Mouse (Mus musculus) hindbrain, postnatal 0 days (tissue): ENCODE results near the gene Bmp6. TPM values are rescaled to one million over a fixed set of nuclear protein-coding genes. Genes with fewer than 3 reads are reported as not detected.

ENCODE experiments used
- ATAC-seq: fragments of 200-750 bp; cut with Nextera tagmentation; 2 replicates; pipeline ENCODE4 v1.8.0; 2017; ENCODE audit warnings: mild to moderate bottlenecking, moderate TSS enrichment, moderate library complexity
- DNase-seq: peaks from one replicate; pipeline ENCODE4 v3.0.0-alpha.2; 2015; ENCODE audit warnings: low spot score
- H3K27ac ChIP-seq: fragments of 300-500 bp; sonication (generic); 2 replicates; pipeline ENCODE4 v1.5.1; 2014; ENCODE audit warnings: mild to moderate bottlenecking
- H3K27me3 ChIP-seq: fragments of 300-500 bp; sonication (generic); 2 replicates; pipeline ENCODE4 v1.6.1; 2014; ENCODE audit warnings: low read length, mixed read lengths; ENCODE audit not compliant: insufficient read depth
- H3K36me3 ChIP-seq: fragments of 300-500 bp; sonication (generic); 2 replicates; pipeline ENCODE4 v1.6.1; 2014; ENCODE audit warnings: low read length, mixed read lengths; ENCODE audit not compliant: insufficient read depth
- H3K4me1 ChIP-seq: fragments of 300-500 bp; sonication (generic); 2 replicates; pipeline ENCODE4 v1.6.1; 2014; ENCODE audit warnings: antibody characterized with exemption, low read length, mixed read lengths; ENCODE audit not compliant: insufficient read depth
- H3K4me2 ChIP-seq: fragments of 300-500 bp; sonication (generic); 2 replicates; pipeline ENCODE4 v1.6.1; 2014; ENCODE audit warnings: low read depth, mild to moderate bottlenecking, low read length, moderate library complexity, mixed read lengths
- H3K4me3 ChIP-seq: fragments of 300-500 bp; sonication (generic); 2 replicates; pipeline ENCODE4 v1.5.1; 2014; ENCODE audit warnings: low read length
- H3K9ac ChIP-seq: fragments of 300-500 bp; sonication (generic); replicated peaks from 2 replicates; pipeline ENCODE4 v1.6.1; 2014; ENCODE audit warnings: mild to moderate bottlenecking, low read length, moderate library complexity, mixed read lengths
- H3K9me3 ChIP-seq: fragments of 300-500 bp; sonication (generic); 2 replicates; pipeline ENCODE4 v1.6.1; 2016; ENCODE audit warnings: low read length, mixed read lengths
- CTCF ChIP-seq: IDR thresholded peaks from 2 replicates; pipeline ENCODE4 v1.5.1; 2016; ENCODE audit warnings: antibody characterized with exemption, control low read depth, low read depth
- WGBS: fragments of 180-500 bp; shearing (Covaris S2); extraction: QIAGEN DNeasy Blood & Tissue Kit; methylation state at CpG from one replicate; pipeline ENCODE4 v1.1.7; 2014; 5-methylcytosine and 5-hydroxymethylcytosine counted together
- polyA plus RNA-seq: library from polyadenylated mRNA; unstranded; fragments of >200 nt; fragmentation: Nextera tagmentation; extraction: Ambion mirVana; gene quantifications from 2 replicates; pipeline ENCODE4 v1.2.1, GENCODE M21; 2015
- total RNA-seq: library from RNA; depleted of rRNA; stranded (reverse); fragments of >200 nt; gene quantifications from 2 replicates; pipeline ENCODE4 v1.2.3, GENCODE M21; 2014; rRNA removed

Bmp6 gene
- total and polyA plus RNA-seq, 2 experiments from 2014 or later, result 5.2 to 20.9 TPM

GRCm38 (mm10) chr13:38547717-38548116, 202.8 kb downstream of the Bmp6 start:
- no peak for TF ChIP-seq CTCF
- H3K36me3 ChIP-seq, result no peaks in the 10 kb centered on the region
- H3K27ac ChIP-seq, result no peak overlapping the region
- no peaks in the 10 kb centered on the region for H3K4me1 ChIP-seq
- no peak overlapping the region for H3K4me2 ChIP-seq
- H3K9ac ChIP-seq, result no peak overlapping the region
- ATAC-seq (no peak), DNase-seq (no peak)
- 90% methylated on average over 5 of the region's 5 CpGs for WGBS
- no peaks in the 10 kb centered on the region for H3K9me3 ChIP-seq
- H3K4me3 ChIP-seq, result no peak overlapping the region
- H3K27me3 ChIP-seq, result no peaks in the 10 kb centered on the region

GRCm38 (mm10) chr13:38548681-38549080, 203.8 kb downstream of the Bmp6 start:
- ATAC-seq (no peak), DNase-seq (no peak)
- no peak overlapping the region for H3K9ac ChIP-seq
- H3K4me1 ChIP-seq, result no peaks in the 10 kb centered on the region
- H3K9me3 ChIP-seq, result no peaks in the 10 kb centered on the region
- TF ChIP-seq CTCF, result no peak
- no peak overlapping the region for H3K4me3 ChIP-seq
- no peak overlapping the region for H3K4me2 ChIP-seq
- no peaks in the 10 kb centered on the region for H3K27me3 ChIP-seq
- WGBS, result 74% methylated on average over 5 of the region's 5 CpGs
- no peaks in the 10 kb centered on the region for H3K36me3 ChIP-seq
- no peak overlapping the region for H3K27ac ChIP-seq

Other genes with a start within 250 kb of the Bmp6 start
- gene Dsp, start 193.8 kb upstream of the Bmp6 start, total RNA-seq, result 0.58 and 0.73 TPM in 2 replicates
- 0.28 and 0.35 TPM in 2 replicates for gene Dsp, start 193.8 kb upstream of the Bmp6 start, polyA plus RNA-seq
- gene Snrnp48, start 140.2 kb upstream of the Bmp6 start, total RNA-seq, result 7.8 and 10.4 TPM in 2 replicates
- 17.7 and 23.0 TPM in 2 replicates for gene Snrnp48, start 140.2 kb upstream of the Bmp6 start, polyA plus RNA-seq
- 92.2 and 110 TPM in 2 replicates for gene Txndc5, start 183.7 kb downstream of the Bmp6 start, total RNA-seq
- 76.9 and 81.0 TPM in 2 replicates for gene Txndc5, start 183.7 kb downstream of the Bmp6 start, polyA plus RNA-seq